Mouse (Mus musculus) adipose tissue, adult 10 weeks (tissue): ENCODE results near the gene Sft2d2. TPM values are rescaled to one million over a fixed set of nuclear protein-coding genes. Genes with fewer than 3 reads are reported as not detected.

Experiments used
- polyA plus RNA-seq: library from polyadenylated mRNA; stranded (reverse); fragments of 350-450 nt; fragmentation: Illumina TruSeq; extraction: RNeasy Lipid Tissue Mini Kit (QIAGEN cat#74804); gene quantifications from one replicate; pipeline ENCODE4 v1.2.3, GENCODE M21; 2014; ENCODE audit warnings: low read depth, low replicate concordance

The Sft2d2 gene
- polyA plus RNA-seq: 74.5 TPM

DNA sequence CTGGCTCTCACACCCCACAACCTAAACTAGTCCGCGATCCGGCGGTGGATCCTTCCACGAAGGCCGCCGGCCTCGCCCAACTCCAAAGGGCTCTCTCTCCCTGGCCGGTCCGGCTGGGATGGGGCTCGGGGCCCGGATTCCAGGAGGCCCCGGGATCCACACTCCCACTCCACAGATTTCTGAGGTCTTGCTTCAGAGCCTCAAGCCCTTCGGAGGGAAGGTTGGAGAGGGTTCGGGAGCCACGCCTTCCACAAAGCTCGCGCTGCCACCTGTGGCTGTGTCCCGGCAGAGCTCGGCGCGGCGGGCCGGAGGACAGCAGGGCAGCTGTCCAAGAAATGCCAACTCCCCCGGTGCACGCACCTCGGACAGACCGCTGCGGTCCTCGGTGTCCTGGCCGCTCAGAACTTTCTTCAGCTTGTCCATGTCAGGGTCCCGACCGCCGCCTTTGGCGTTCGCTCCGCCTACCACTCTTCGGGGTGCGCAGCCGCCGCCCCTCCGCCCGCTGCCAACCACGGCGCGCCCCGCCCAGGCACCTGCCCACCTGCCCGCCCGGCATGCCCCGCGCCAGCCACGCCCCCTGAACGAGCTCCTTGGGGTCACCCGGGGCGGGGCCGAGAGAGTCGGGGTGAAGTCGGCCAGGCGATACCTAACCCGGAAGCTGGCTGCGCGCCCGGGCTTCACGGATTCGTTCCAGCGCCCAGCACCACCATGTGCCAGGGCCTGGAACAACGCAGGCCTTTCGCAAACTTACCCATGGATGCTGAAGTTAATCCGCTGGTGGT lies at the start of gene Sft2d2:
Gene Sft2d2 (minus strand): TSS at position 559 of the 782 bp plus-strand sequence.

DNA sequence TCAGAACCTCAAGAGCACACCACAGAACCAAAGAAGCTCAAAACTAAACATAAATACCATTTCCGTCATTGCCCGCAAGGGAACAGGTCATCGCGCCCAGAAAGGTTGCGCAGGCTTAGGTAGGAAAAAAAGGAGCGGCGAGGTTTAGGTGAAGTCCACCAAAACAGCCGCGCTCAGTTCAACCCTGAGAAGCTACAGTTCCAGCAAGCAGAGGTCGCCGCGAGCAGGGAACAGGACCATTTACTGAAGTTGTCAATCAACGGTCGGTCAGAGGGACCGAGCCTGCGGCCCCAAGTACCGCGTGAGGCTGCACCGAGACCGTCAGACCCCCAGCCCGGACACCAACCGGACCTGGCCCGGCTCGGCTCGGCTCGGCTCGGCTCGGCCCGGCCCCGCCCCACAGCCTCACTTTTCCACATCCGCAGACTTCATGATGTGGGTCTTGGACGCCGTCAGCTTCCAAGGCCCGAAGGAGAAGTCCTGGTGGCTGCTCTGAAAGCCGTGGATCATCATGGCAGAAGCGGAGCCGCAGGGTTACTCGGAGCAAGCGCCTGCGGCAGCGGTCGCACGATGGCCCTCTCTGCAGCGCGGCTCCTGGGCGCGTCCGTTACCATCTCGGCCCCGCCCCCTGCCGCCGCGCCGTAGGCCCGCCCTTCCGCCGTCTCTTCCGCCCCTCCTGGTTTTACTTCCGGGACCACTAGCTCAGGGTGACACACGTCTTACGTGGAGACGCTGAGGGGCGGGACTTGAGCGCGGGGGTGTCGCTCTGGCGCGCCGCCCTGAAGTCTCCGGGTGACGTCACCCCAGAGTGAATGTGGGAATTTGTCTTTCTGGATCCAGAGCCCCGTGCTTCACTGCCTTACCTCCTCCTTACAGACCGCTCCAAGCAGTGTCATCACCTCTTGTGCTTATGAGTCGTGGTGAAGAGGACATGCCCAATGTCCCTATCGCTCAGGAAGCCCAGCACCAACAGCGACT lies 42.4 kb upstream of the Sft2d2 start, which contains the start of gene Tiprl:
Gene Tiprl (minus strand): TSS at position 676 of the 978 bp plus-strand sequence.

DNA sequence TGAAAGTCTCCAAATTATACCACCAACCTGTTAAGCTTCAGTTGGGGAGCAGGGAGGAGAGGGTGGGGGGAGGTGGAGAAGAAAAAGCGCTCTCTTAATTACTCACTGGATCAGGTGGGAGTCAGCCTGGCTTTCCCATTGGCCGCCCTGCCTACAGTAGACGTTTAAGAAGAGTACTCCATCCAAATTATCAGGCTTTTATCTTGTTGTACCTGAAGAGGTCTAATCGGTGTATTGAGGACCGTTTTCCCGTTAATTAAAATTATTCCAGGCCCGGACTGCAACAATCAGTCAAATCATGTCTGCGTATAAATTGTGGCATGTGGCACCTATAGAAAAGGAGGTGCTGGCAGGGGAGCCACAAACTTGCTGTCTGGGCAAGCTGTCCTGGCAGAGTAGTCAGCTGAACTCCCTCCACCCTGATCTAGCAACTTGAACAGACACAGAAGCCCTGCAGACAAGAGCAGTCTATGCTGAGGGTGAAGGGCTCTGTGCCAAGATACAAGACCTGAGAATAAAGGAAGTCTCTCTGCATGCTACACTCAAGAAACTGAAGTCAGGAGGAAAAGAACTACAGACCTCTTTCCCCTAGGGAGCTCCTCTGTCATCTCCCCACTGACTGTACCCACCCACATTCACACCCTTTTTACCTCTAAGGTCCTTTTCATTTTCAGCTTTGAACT lies 33.4 kb downstream of the Sft2d2 start, which contains the start of gene Tbx19:
Gene Tbx19 (minus strand): TSS at position 51 of the 683 bp plus-strand sequence.

Other genes starting within 250 kb of the Sft2d2 start
- gene Tbx19, start 33.7 kb downstream of the Sft2d2 start, polyA plus RNA-seq: 0.19 TPM
- gene Tiprl, start 42.6 kb upstream of the Sft2d2 start, polyA plus RNA-seq: 50.2 TPM
- gene Gpr161, start 101.4 kb upstream of the Sft2d2 start, polyA plus RNA-seq: 1.5 TPM